Comparison of ENCODE assay signal across 8 mouse cellular contexts in the genomic region with DNA sequence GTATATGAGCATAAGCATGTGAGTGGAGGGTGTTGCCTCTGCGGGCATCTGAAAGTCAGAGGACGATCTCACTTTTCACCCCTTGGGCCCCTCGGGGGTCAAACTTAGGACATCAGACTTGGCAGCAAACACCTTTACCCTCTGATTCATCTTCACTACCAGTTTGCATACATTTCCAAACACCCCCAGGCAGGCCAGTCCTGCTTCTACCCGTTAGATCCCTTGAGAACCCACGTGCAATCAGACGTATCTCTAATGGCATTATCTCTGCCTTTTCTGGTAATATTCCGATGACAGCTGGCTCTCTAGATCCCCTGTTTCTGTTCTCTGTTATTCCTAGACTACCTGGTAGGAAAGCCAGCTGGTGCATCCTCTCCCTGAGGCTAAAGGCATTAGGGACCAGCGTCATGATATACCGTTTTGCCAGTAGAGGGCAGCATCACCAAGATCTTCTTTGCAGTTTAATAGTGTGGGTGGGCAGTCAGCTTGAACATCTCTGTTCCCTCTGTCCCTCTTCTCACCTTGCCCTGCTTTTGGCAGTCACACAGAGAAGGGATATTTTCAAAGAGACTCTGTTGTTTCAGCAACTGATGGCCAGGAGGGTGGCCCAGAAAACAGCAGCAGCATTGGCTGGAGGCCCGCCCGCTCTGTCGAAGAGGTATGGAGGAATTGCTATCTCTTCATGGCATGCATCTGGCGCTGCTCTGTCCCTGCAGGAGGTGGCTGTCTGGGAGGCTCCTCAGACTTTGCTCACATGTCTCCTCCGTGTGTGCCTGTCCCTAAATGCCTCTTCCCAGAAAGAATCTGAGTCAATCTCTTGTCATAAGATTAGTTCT.
DNase-seq lines count a peak whose midpoint lies in the region; ATAC-seq and TF ChIP-seq lines count a peak whose summit lies in the region.

No protein-coding gene starts in this region.

- no peaks in the 10 kb centered on the region for H3K27me3 ChIP-seq in intestine, postnatal 0 days (replicated peaks; ENCODE audit: control insufficient read depth, insufficient read depth, low read length)
- no peaks in the 10 kb centered on the region for H3K27me3 ChIP-seq in intestine, embryonic 15.5 days (replicated peaks)
- H3K27me3 ChIP-seq in forebrain, embryonic 14.5 days (replicated peaks; ENCODE audit: control insufficient read depth, insufficient read depth, low read length), result no peaks in the 10 kb centered on the region
- H3K27me3 ChIP-seq in hindbrain, embryonic 10.5 days (ENCODE audit: insufficient read depth, poor library complexity, severe bottlenecking), result no peaks in the 10 kb centered on the region
- H3K27me3 ChIP-seq in splenic B cell, adult 2 months (ENCODE audit: control insufficient read depth, insufficient read depth, low read length, poor library complexity, severe bottlenecking), result no peaks in the 10 kb centered on the region

- peak; percentile 84 for TF ChIP-seq CTCF in intestine, postnatal 0 days (IDR thresholded peaks at IDR 0.05; ENCODE audit: low read depth)

- DNase-seq in cerebellum, adult 11 months, result peak; percentile 44
- DNase-seq in forebrain, embryonic 14.5 days (ENCODE audit: low spot score), result peak; percentile 86
- DNase-seq in hindbrain, embryonic 10.5 days (ENCODE audit: low spot score), result peak; percentile 59
- peak; percentile 66 to 72 for DNase-seq in layer of hippocampus, postnatal 36 days
- DNase-seq in mesoderm, embryonic 11.5 days (ENCODE audit: low read depth, low spot score), result peak; percentile 79
- peak; percentile 39 for DNase-seq in splenic B cell, adult 2 months (ENCODE audit: low read depth, low spot score)

- H3K4me3 ChIP-seq in intestine, postnatal 0 days (ENCODE audit: low read depth, low read length), result no peak overlapping the region
- no peak overlapping the region for H3K4me3 ChIP-seq in intestine, embryonic 15.5 days (replicated peaks)
- H3K4me3 ChIP-seq in forebrain, embryonic 14.5 days (ENCODE audit: low read depth, low read length), result no peak overlapping the region
- no peak overlapping the region for H3K4me3 ChIP-seq in hindbrain, embryonic 10.5 days

- no peaks in the 10 kb centered on the region for H3K4me1 ChIP-seq in intestine, postnatal 0 days (replicated peaks; ENCODE audit: control insufficient read depth, insufficient read depth, low read length)
- no peaks in the 10 kb centered on the region for H3K4me1 ChIP-seq in intestine, embryonic 15.5 days (replicated peaks)
- H3K4me1 ChIP-seq in forebrain, embryonic 14.5 days (ENCODE audit: control insufficient read depth, insufficient read depth, low read length), result no peaks in the 10 kb centered on the region
- H3K4me1 ChIP-seq in hindbrain, embryonic 10.5 days (replicated peaks), result peaks cover 10% of the 10 kb centered on the region; the same call in 1 of the 2 replicates

- H3K36me3 ChIP-seq in intestine, postnatal 0 days (ENCODE audit: control insufficient read depth, insufficient read depth), result no peaks in the 10 kb centered on the region
- no peaks in the 10 kb centered on the region for H3K36me3 ChIP-seq in intestine, embryonic 15.5 days
- no peaks in the 10 kb centered on the region for H3K36me3 ChIP-seq in forebrain, embryonic 14.5 days (ENCODE audit: control insufficient read depth, insufficient read depth, low read length)
- no peaks in the 10 kb centered on the region for H3K36me3 ChIP-seq in hindbrain, embryonic 10.5 days
- H3K36me3 ChIP-seq in splenic B cell, adult 2 months (ENCODE audit: control insufficient read depth, insufficient read depth, low read length, poor library complexity, severe bottlenecking), result no peaks in the 10 kb centered on the region

- 39% methylated on average over 14 of the region's 14 CpGs for WGBS in intestine, postnatal 0 days
- WGBS in intestine, embryonic 15.5 days, result 42% methylated on average over 14 of the region's 14 CpGs
- WGBS in forebrain, embryonic 14.5 days, result 43% methylated on average over 14 of the region's 14 CpGs
- 43% methylated on average over 14 of the region's 14 CpGs for WGBS in hindbrain, embryonic 10.5 days

- no peak overlapping the region for H3K27ac ChIP-seq in intestine, postnatal 0 days (ENCODE audit: low read depth, low read length)
- no peak overlapping the region for H3K27ac ChIP-seq in intestine, embryonic 15.5 days
- H3K27ac ChIP-seq in forebrain, embryonic 14.5 days (ENCODE audit: low read depth, low read length), result no peak overlapping the region
- H3K27ac ChIP-seq in hindbrain, embryonic 10.5 days, result no peak overlapping the region

- H3K4me2 ChIP-seq in intestine, postnatal 0 days (replicated peaks; ENCODE audit: low read depth), result no peak overlapping the region
- no peak overlapping the region for H3K4me2 ChIP-seq in intestine, embryonic 15.5 days (replicated peaks)
- no peak overlapping the region for H3K4me2 ChIP-seq in forebrain, embryonic 14.5 days (ENCODE audit: low read length)

- H3K9me3 ChIP-seq in intestine, postnatal 0 days (ENCODE audit: control insufficient read depth), result no peaks in the 10 kb centered on the region
- no peaks in the 10 kb centered on the region for H3K9me3 ChIP-seq in intestine, embryonic 15.5 days
- no peaks in the 10 kb centered on the region for H3K9me3 ChIP-seq in forebrain, embryonic 14.5 days (replicated peaks; ENCODE audit: control insufficient read depth, low read length)
- H3K9me3 ChIP-seq in hindbrain, embryonic 10.5 days, result no peaks in the 10 kb centered on the region

- ATAC-seq in intestine, postnatal 0 days, result no peak
- no peak for ATAC-seq in intestine, embryonic 15.5 days
- ATAC-seq in forebrain, embryonic 14.5 days, result peak; percentile 89

- no peak overlapping the region for H3K9ac ChIP-seq in intestine, postnatal 0 days (ENCODE audit: low read depth, low read length)
- no peak overlapping the region for H3K9ac ChIP-seq in intestine, embryonic 15.5 days
- H3K9ac ChIP-seq in forebrain, embryonic 14.5 days (ENCODE audit: low read length), result no peak overlapping the region
